Mouse (Mus musculus) regulatory T cell (primary cell): ENCODE measurements around the gene Fam83f.

ENCODE experiments used
- in situ Hi-C: fragments of 300-600 bp; cut with MboI, MseI; formaldehyde crosslinking; loops from one replicate; pipeline ENCODE4 v1.15.1; 2025; ENCODE audit warnings: high pct_unique_total_duplicates

Fam83f gene

GRCm38 (mm10) chr15:80664444-80664843 lies 7.2 kb upstream of the Fam83f start:
- in situ Hi-C loops, result loop anchor here (10.0 kb wide), 1 partner anchor 1090 kb away; no protein-coding TSS in a partner anchor

GRCm38 (mm10) chr15:80672810-80673209 lies 1.2 kb downstream of the Fam83f start:
- in situ Hi-C loops, result no loop called here

GRCm38 (mm10) chr15:80673337-80674095 lies 1.9 kb downstream of the Fam83f start:
- in situ Hi-C loops, result no loop called here

GRCm38 (mm10) chr15:80674700-80675099 lies 3.1 kb downstream of the Fam83f start:
- in situ Hi-C loops, result no loop called here

GRCm38 (mm10) chr15:80679515-80680215 lies 8.0 kb downstream of the Fam83f start:
- in situ Hi-C loops, result no loop called here

GRCm38 (mm10) chr15:80680347-80681030 lies 8.8 kb downstream of the Fam83f start:
- in situ Hi-C loops, result no loop called here

GRCm38 (mm10) chr15:80681466-80681881 lies 9.8 kb downstream of the Fam83f start:
- in situ Hi-C loops, result no loop called here

GRCm38 (mm10) chr15:80682343-80682742 lies 10.7 kb downstream of the Fam83f start:
- in situ Hi-C loops, result no loop called here

GRCm38 (mm10) chr15:80683151-80683550 lies 11.5 kb downstream of the Fam83f start:
- in situ Hi-C loops, result no loop called here

GRCm38 (mm10) chr15:80683990-80684389 lies 12.3 kb downstream of the Fam83f start:
- in situ Hi-C loops, result no loop called here

- in situ Hi-C loops, result no loop called here
These were observed 13.3 kb downstream of the Fam83f start for GRCm38 (mm10) chr15:80684786-80685602.

- in situ Hi-C loops, result no loop called here
These were observed 13.9 kb downstream of the Fam83f start for GRCm38 (mm10) chr15:80685603-80685895.

GRCm38 (mm10) chr15:80688536-80688935 lies 16.9 kb downstream of the Fam83f start:
- in situ Hi-C loops, result no loop called here

GRCm38 (mm10) chr15:80693492-80693891 lies 21.8 kb downstream of the Fam83f start:
- in situ Hi-C loops, result loop anchor here (10.0 kb wide), 1 partner anchor 399 kb away; no protein-coding TSS in a partner anchor

GRCm38 (mm10) chr15:80694125-80694910 lies 22.7 kb downstream of the Fam83f start:
- in situ Hi-C loops, result loop anchor here (10.0 kb wide), 1 partner anchor 400 kb away; no protein-coding TSS in a partner anchor

- in situ Hi-C loops, result loop anchor here (10.0 kb wide), 1 partner anchor 403 kb away; no protein-coding TSS in a partner anchor
These were observed 25.9 kb downstream of the Fam83f start for GRCm38 (mm10) chr15:80697564-80697963.

GRCm38 (mm10) chr15:80701481-80702257 lies 30.0 kb downstream of the Fam83f start:
- in situ Hi-C loops, result no loop called here

- in situ Hi-C loops, result no loop called here
These were observed 31.3 kb downstream of the Fam83f start for GRCm38 (mm10) chr15:80702910-80703309.

GRCm38 (mm10) chr15:80703495-80703894 lies 31.8 kb downstream of the Fam83f start:
- in situ Hi-C loops, result no loop called here

- in situ Hi-C loops, result no loop called here
These were observed 32.6 kb downstream of the Fam83f start for GRCm38 (mm10) chr15:80704267-80704666.
